Mouse (Mus musculus): ENCODE measurements at regions not wholly inside any gene's neighbourhood (a gene's known extent, or its start where the extent isn't known, plus 50 kb on each side); places are given as distances from the start of the nearest gene placed in this dataset.

GRCm38 (mm10) chr8:80262911-80263310 is 205.1 kb upstream of the Hhip start:
- Histone ChIP-seq H3K36me3 (no peaks in the 10 kb centered on the region), H3K9me3 (no peaks in the 10 kb centered on the region), H3K27ac (replicated peaks) (no peak overlapping the region), H3K4me1 (no peaks in the 10 kb centered on the region), H3K4me3 (no peak overlapping the region), H3K9ac (no peak overlapping the region), H3K27me3 (replicated peaks) (no peaks in the 10 kb centered on the region), H3K4me2 (no peak overlapping the region)
- 75% methylated on average over 3 of the region's 3 CpGs for WGBS
- no peak for ATAC-seq (ENCODE audit: extremely low read depth, insufficient number of reproducible peaks, low FRiP score, low TSS enrichment)

- no peak overlapping the region for H3K4me2 ChIP-seq
- no peak overlapping the region for H3K9ac ChIP-seq
- H3K27me3 ChIP-seq (replicated peaks) = no peaks in the 10 kb centered on the region
- H3K4me1 ChIP-seq = no peaks in the 10 kb centered on the region
- ATAC-seq (ENCODE audit: extremely low read depth, insufficient number of reproducible peaks, low FRiP score, low TSS enrichment) = no peak
- no peaks in the 10 kb centered on the region for H3K36me3 ChIP-seq
- no peak overlapping the region for H3K27ac ChIP-seq (replicated peaks)
- H3K9me3 ChIP-seq = no peaks in the 10 kb centered on the region
- no peak overlapping the region for H3K4me3 ChIP-seq
- 21% methylated on average over 4 of the region's 4 CpGs for WGBS
These were observed 195.7 kb upstream of the Hhip start for GRCm38 (mm10) chr8:80253541-80253940.

DNA sequence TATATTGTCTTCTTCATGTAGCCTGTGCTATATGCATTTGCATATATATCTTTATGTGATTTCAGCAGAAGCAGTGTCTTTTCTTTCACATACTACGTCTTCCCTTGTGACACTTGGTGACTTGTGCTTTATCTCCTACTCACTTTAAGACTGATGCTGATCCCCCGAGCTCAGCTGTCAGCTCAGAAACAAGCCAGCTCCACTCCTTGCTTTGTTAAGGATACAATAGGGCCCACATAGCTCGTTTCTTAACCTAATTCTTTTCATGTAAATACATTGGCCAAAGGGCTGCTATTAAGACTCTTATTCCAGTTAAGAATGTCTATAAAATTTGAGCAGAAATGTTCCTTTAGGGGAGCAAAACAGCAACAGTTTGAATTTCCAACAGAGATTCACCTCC is 193.8 kb upstream of the Hhip start:
- H3K27me3 ChIP-seq (replicated peaks) = no peaks in the 10 kb centered on the region
- no peak overlapping the region for H3K4me3 ChIP-seq
- H3K27ac ChIP-seq (replicated peaks) = no peak overlapping the region
- no peak overlapping the region for H3K9ac ChIP-seq
- H3K4me1 ChIP-seq = no peaks in the 10 kb centered on the region
- WGBS = 14% methylated on average over 3 of the region's 3 CpGs
- ATAC-seq (ENCODE audit: extremely low read depth, insufficient number of reproducible peaks, low FRiP score, low TSS enrichment) = no peak
- no peak overlapping the region for H3K4me2 ChIP-seq
- H3K9me3 ChIP-seq = no peaks in the 10 kb centered on the region
- no peaks in the 10 kb centered on the region for H3K36me3 ChIP-seq

GRCm38 (mm10) chr8:80250305-80251161 is 192.7 kb upstream of the Hhip start:
- Histone ChIP-seq H3K27ac (replicated peaks) (no peak overlapping the region), H3K4me1 (no peaks in the 10 kb centered on the region), H3K36me3 (no peaks in the 10 kb centered on the region), H3K27me3 (replicated peaks) (no peaks in the 10 kb centered on the region), H3K9me3 (no peaks in the 10 kb centered on the region), H3K9ac (no peak overlapping the region), H3K4me2 (no peak overlapping the region), H3K4me3 (no peak overlapping the region)
- ATAC-seq (ENCODE audit: extremely low read depth, insufficient number of reproducible peaks, low FRiP score, low TSS enrichment) = no peak
- WGBS = 79% methylated on average over 7 of the region's 7 CpGs

GRCm38 (mm10) chr8:80249762-80250161 is 192.0 kb upstream of the Hhip start:
- H3K9me3 ChIP-seq = no peaks in the 10 kb centered on the region
- H3K4me2 ChIP-seq = no peak overlapping the region
- no peak overlapping the region for H3K4me3 ChIP-seq
- no peaks in the 10 kb centered on the region for H3K4me1 ChIP-seq
- no peaks in the 10 kb centered on the region for H3K27me3 ChIP-seq (replicated peaks)
- 72% methylated on average over 2 of the region's 2 CpGs for WGBS
- H3K9ac ChIP-seq = no peak overlapping the region
- H3K36me3 ChIP-seq = no peaks in the 10 kb centered on the region
- no peak overlapping the region for H3K27ac ChIP-seq (replicated peaks)
- no peak for ATAC-seq (ENCODE audit: extremely low read depth, insufficient number of reproducible peaks, low FRiP score, low TSS enrichment)

DNA sequence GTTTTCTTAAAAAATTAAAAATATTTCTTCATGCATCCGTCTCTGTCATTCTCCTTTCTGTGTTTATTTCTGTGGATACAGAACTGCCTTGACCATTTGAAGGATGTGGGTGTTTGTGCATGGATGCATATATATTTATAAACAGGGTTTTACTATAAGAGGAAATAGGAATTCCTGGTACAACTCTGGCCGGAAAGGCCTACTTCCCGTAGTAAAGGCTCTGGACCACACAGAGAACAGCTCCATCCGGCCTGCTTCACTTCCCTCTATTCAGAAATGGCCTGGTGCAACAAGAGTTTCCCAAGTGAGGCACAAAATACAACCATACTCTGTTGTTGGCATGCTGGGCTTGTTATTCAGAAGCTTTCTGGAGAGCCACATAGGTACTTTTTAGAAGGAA is 182.1 kb upstream of the Hhip start:
- Histone ChIP-seq H3K9ac (no peak overlapping the region), H3K27ac (replicated peaks) (no peak overlapping the region), H3K4me3 (no peak overlapping the region), H3K36me3 (no peaks in the 10 kb centered on the region), H3K4me1 (no peaks in the 10 kb centered on the region), H3K4me2 (no peak overlapping the region), H3K9me3 (no peaks in the 10 kb centered on the region), H3K27me3 (replicated peaks) (no peaks in the 10 kb centered on the region)
- ATAC-seq (ENCODE audit: extremely low read depth, insufficient number of reproducible peaks, low FRiP score, low TSS enrichment) = no peak
- WGBS = 66% methylated on average over 4 of the region's 4 CpGs

DNA sequence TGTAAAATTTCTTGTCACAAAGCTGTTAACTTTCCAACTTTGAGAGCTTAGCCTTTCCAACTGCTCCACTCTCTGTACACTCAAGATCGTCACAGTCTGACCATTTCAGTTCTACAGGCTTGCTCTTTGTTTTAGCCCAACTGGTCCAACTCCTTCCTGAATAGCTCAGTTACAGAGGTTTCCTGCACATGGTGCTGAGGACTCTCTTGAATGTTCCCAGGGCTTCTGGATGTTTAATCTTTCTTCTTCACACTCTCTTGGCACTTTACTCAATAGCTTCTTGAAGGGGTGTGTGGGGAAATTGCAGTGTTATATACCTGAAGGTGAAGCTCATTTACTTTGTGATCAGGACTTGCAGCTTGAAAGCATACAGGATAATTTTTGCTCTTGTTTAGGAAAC is 152.6 kb upstream of the Hhip start:
- no peak overlapping the region for H3K4me2 ChIP-seq
- H3K27ac ChIP-seq (replicated peaks) = no peak overlapping the region
- ATAC-seq (ENCODE audit: extremely low read depth, insufficient number of reproducible peaks, low FRiP score, low TSS enrichment) = no peak
- H3K4me1 ChIP-seq = no peaks in the 10 kb centered on the region
- no peaks in the 10 kb centered on the region for H3K27me3 ChIP-seq (replicated peaks)
- H3K9me3 ChIP-seq = no peaks in the 10 kb centered on the region
- no peak overlapping the region for H3K9ac ChIP-seq
- H3K4me3 ChIP-seq = no peak overlapping the region
- WGBS = 71% methylated on average over 1 of the region's 1 CpGs
- no peaks in the 10 kb centered on the region for H3K36me3 ChIP-seq

DNA sequence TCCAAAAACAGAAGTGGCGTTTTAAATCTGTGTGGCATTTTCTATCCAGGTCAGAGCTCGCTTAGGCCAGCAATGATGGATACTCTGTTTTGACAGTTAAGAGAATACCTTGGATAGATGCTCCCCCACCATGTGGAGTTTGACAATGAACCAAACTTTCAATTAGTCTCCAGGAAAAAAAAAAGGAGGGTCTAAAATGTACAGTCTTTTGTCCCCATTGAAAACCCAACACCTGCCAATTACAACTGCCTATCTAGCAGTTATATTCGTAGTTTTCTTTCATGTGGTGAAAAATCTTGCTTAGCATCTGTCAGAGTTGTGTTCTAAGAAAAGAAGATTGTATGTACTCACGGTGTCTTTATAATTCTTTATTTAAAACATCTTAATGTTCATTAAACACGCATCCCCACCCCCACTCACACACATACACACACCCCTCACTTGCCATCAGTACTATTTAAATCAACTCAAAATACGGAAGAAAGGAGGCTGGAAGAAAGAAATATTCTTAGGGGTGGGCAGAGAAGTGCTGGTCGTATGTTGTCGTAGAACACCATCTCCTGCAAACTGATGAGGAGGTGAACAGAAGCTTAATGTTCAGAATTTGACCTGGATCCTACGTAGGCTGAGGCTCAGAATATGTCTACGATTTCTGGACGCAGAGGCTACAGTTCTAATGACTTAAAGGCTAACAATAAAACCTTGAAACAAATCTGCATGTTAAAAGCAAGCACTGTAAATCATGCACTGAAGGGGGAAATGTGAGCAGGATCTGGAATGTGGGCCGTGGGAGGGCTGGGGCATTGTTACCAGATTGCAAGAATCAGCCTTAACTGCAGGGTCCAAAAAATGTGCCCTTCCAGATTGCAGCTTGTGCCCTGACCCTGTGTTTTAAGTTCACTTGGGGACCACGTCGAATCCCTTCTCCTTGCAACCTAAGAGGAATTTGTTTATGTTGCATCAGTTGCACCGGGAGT is 147.2 kb upstream of the Hhip start:
- Histone ChIP-seq H3K36me3 (no peaks in the 10 kb centered on the region), H3K9me3 (no peaks in the 10 kb centered on the region), H3K27me3 (replicated peaks) (no peaks in the 10 kb centered on the region), H3K4me2 (no peak overlapping the region), H3K9ac (no peak overlapping the region), H3K4me3 (no peak overlapping the region), H3K27ac (replicated peaks) (no peak overlapping the region), H3K4me1 (no peaks in the 10 kb centered on the region)
- no peak for ATAC-seq (ENCODE audit: extremely low read depth, insufficient number of reproducible peaks, low FRiP score, low TSS enrichment)
- WGBS = 66% methylated on average over 15 of the region's 15 CpGs

GRCm38 (mm10) chr8:80203769-80204677 is 146.2 kb upstream of the Hhip start:
- WGBS = 61% methylated on average over 4 of the region's 4 CpGs
- Histone ChIP-seq H3K4me3 (no peak overlapping the region), H3K9me3 (no peaks in the 10 kb centered on the region), H3K9ac (no peak overlapping the region), H3K27ac (replicated peaks) (no peak overlapping the region), H3K27me3 (replicated peaks) (no peaks in the 10 kb centered on the region), H3K4me2 (no peak overlapping the region), H3K4me1 (no peaks in the 10 kb centered on the region), H3K36me3 (no peaks in the 10 kb centered on the region)
- no peak for ATAC-seq (ENCODE audit: extremely low read depth, insufficient number of reproducible peaks, low FRiP score, low TSS enrichment)

DNA sequence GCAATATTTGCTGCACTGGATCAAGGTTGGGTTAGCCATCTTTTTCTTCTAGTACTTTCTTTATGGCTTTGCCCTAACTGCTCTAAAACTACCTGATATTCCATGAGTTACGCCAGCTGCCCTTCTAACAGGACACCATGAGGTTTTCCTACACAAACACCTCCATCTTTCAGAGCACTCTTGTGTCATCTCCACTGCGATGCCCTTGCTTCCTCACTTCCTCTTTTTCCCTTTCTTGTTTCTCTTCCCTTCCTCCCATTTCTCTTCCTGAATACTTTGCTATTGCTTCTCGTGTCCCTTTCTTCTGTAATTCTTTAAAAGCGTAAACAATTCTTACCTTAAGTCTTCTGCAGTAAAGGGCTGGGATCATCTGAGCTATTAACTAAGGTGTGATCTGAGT is 139.9 kb upstream of the Hhip start:
- no peak overlapping the region for H3K4me2 ChIP-seq
- no peak for ATAC-seq (ENCODE audit: extremely low read depth, insufficient number of reproducible peaks, low FRiP score, low TSS enrichment)
- H3K27ac ChIP-seq (replicated peaks) = no peak overlapping the region
- H3K4me1 ChIP-seq = no peaks in the 10 kb centered on the region
- no peaks in the 10 kb centered on the region for H3K9me3 ChIP-seq
- no peaks in the 10 kb centered on the region for H3K27me3 ChIP-seq (replicated peaks)
- no peaks in the 10 kb centered on the region for H3K36me3 ChIP-seq
- WGBS = 81% methylated on average over 4 of the region's 4 CpGs
- no peak overlapping the region for H3K9ac ChIP-seq
- no peak overlapping the region for H3K4me3 ChIP-seq

GRCm38 (mm10) chr8:80190510-80190908 is 132.7 kb upstream of the Hhip start:
- no peaks in the 10 kb centered on the region for H3K9me3 ChIP-seq
- no peak overlapping the region for H3K4me3 ChIP-seq
- no peaks in the 10 kb centered on the region for H3K36me3 ChIP-seq
- H3K4me2 ChIP-seq = no peak overlapping the region
- no peak for ATAC-seq (ENCODE audit: extremely low read depth, insufficient number of reproducible peaks, low FRiP score, low TSS enrichment)
- H3K4me1 ChIP-seq = no peaks in the 10 kb centered on the region
- H3K27ac ChIP-seq (replicated peaks) = no peak overlapping the region
- no peaks in the 10 kb centered on the region for H3K27me3 ChIP-seq (replicated peaks)
- WGBS = 70% methylated on average over 4 of the region's 4 CpGs
- no peak overlapping the region for H3K9ac ChIP-seq
